Mouse (Mus musculus): Measurements from ENCODE around the gene Nom1. TPM values are rescaled to one million over a fixed set of nuclear protein-coding genes. Genes with fewer than 3 reads are reported as not detected.
"Not testable (repeated sequence)": the region's sequence is repeated elsewhere in the genome, so short reads cannot be mapped to it uniquely, and the experiment has no call there.

The Nom1 gene
- polyA plus RNA-seq, 2 experiments: 10.4 to 13.9 TPM

DNA sequence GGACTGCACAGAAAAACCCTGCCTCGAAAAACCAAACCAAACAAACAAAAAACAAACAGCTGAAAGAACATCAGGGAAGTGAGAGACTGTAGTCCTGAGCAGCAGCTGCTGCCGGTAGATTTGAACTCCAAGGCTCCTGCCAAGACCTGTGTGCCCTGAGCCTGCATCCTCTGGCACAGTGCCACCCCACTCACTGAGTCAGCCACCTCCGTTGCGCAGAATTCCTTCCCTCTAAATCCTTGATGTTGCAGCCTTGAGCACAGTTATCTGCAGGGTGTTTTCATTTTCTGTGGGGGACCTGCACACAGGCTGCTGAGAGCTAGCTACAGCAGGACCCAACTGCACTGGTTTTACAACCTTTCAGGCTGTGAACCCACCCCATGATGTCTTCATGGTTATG lies 36.0 kb upstream of the Nom1 start:
- Histone ChIP-seq H3K9me3 (ENCODE audit: control insufficient read depth, low read length) (no peaks in the 10 kb centered on the region), H3K4me2 (ENCODE audit: low read depth) (no peak overlapping the region), H3K4me3 (ENCODE audit: insufficient read depth in 1 of 2, low read depth in 2 of 2, low read length in 2 of 2) (no peak overlapping the region), H3K27ac (no peak overlapping the region), H3K9ac (replicated peaks) (no peak overlapping the region), H3K27me3 (ENCODE audit: control insufficient read depth, insufficient read depth, low read length) (no peaks in the 10 kb centered on the region), H3K36me3 (replicated peaks; ENCODE audit: control insufficient read depth, insufficient read depth, low read depth) (no peaks in the 10 kb centered on the region), H3K4me1 (replicated peaks; ENCODE audit: control insufficient read depth in 2 of 2, insufficient read depth in 2 of 2, low read length in 1 of 2) (no peaks in the 10 kb centered on the region)
- DNase-seq (ENCODE audit: low read depth in 3 of 3, low spot score in 3 of 3) (no peak), ATAC-seq (ENCODE audit: insufficient read depth) (no peak)
- 55% methylated on average over 4 of the region's 4 CpGs for WGBS (ENCODE audit: insufficient replicate concordance)
- TF ChIP-seq CTCF (IDR thresholded peaks at IDR 0.05; ENCODE audit: low read depth): no peak
- TF ChIP-seq EP300 (IDR thresholded peaks at IDR 0.05; ENCODE audit: low read depth): no peak

DNA sequence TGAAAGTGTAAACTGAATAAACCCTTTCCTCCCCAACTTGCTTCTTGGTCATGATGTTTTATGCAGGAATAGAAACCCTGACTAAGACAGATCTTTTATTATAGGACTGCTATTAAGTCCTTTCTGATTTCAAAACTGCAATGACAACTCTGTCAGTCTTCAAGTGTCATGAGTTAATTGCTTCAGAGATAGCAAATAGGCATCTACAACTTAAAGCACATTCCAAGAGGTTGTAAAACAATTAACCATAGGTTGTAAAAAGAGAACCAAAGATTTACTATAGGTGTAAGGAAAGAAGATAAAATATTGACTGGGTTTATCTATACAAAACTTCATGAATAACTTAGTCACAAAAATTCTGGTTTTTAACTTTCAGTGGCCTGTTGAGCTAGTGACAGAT lies 23.6 kb upstream of the Nom1 start:
- DNase-seq (ENCODE audit: low read depth in 3 of 3, low spot score in 3 of 3) (no peak), ATAC-seq (ENCODE audit: insufficient read depth) (no peak)
- no peaks in the 10 kb centered on the region for H3K9me3 ChIP-seq (ENCODE audit: control insufficient read depth, low read length)
- H3K4me3 ChIP-seq (ENCODE audit: insufficient read depth in 1 of 2, low read depth in 2 of 2, low read length in 2 of 2): no peak overlapping the region
- TF ChIP-seq CTCF (IDR thresholded peaks at IDR 0.05; ENCODE audit: low read depth) (no peak), EP300 (IDR thresholded peaks at IDR 0.05; ENCODE audit: low read depth) (no peak)
- H3K9ac ChIP-seq (replicated peaks): no peak overlapping the region
- H3K36me3 ChIP-seq (replicated peaks; ENCODE audit: control insufficient read depth, insufficient read depth, low read depth): no peaks in the 10 kb centered on the region
- H3K4me1 ChIP-seq (replicated peaks; ENCODE audit: control insufficient read depth in 2 of 2, insufficient read depth in 2 of 2, low read length in 1 of 2): no peaks in the 10 kb centered on the region
- no peak overlapping the region for H3K4me2 ChIP-seq (ENCODE audit: low read depth)
- H3K27me3 ChIP-seq (ENCODE audit: control insufficient read depth, insufficient read depth, low read length): no peaks in the 10 kb centered on the region
- H3K27ac ChIP-seq: no peak overlapping the region

DNA sequence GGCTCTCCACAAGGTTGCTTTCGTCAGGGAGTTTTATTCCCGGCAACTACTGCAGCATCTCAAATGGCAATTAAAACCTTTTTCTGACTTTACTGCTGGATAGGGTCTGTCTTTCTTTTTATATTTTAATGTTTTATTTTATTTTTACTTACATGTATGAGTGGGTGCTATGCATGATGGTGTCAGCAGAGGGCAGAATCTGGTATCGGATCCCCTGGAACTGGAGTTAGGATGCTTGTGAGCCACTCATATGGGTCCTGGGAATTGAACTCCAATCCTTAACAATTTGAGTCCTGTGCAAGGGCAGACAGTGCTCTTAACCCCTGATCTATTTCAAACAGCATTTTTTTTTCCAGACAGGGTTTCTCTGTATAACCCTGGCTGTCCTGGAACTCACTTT lies 21.4 kb upstream of the Nom1 start:
- no peak for TF ChIP-seq EP300 (IDR thresholded peaks at IDR 0.05; ENCODE audit: low read depth)
- 0 out of 2 replicates have a peak, but pooled peaks have one; percentile 7 for TF ChIP-seq CTCF (IDR thresholded peaks at IDR 0.05; ENCODE audit: low read depth)
- DNase-seq (ENCODE audit: low read depth in 3 of 3, low spot score in 3 of 3) (no peak), ATAC-seq (ENCODE audit: insufficient read depth) (no peak)
- 67% methylated on average over 3 of the region's 3 CpGs for WGBS (ENCODE audit: insufficient replicate concordance)
- Histone ChIP-seq H3K4me1 (replicated peaks; ENCODE audit: control insufficient read depth in 2 of 2, insufficient read depth in 2 of 2, low read length in 1 of 2) (no peaks in the 10 kb centered on the region), H3K4me2 (ENCODE audit: low read depth) (no peak overlapping the region), H3K9ac (replicated peaks) (no peak overlapping the region), H3K4me3 (ENCODE audit: insufficient read depth in 1 of 2, low read depth in 2 of 2, low read length in 2 of 2) (no peak overlapping the region), H3K36me3 (replicated peaks; ENCODE audit: control insufficient read depth, insufficient read depth, low read depth) (no peaks in the 10 kb centered on the region), H3K27ac (no peak overlapping the region), H3K27me3 (ENCODE audit: control insufficient read depth, insufficient read depth, low read length) (no peaks in the 10 kb centered on the region), H3K9me3 (ENCODE audit: control insufficient read depth, low read length) (no peaks in the 10 kb centered on the region)

GRCm38 (mm10) chr5:29423330-29423729 lies 11.1 kb upstream of the Nom1 start:
- ATAC-seq (ENCODE audit: insufficient read depth); H3K27me3 ChIP-seq (ENCODE audit: control insufficient read depth, insufficient read depth, low read length); H3K36me3 ChIP-seq (replicated peaks; ENCODE audit: control insufficient read depth, insufficient read depth, low read depth); H3K4me1 ChIP-seq (replicated peaks; ENCODE audit: control insufficient read depth in 2 of 2, insufficient read depth in 2 of 2, low read length in 1 of 2); H3K9ac ChIP-seq (replicated peaks); H3K4me3 ChIP-seq (ENCODE audit: insufficient read depth in 1 of 2, low read depth in 2 of 2, low read length in 2 of 2); H3K9me3 ChIP-seq (ENCODE audit: control insufficient read depth, low read length); DNase-seq (ENCODE audit: low read depth in 3 of 3, low spot score in 3 of 3); H3K4me2 ChIP-seq (ENCODE audit: low read depth); H3K27ac ChIP-seq: not testable (repeated sequence)
- 37% methylated on average over 3 of the region's 3 CpGs for WGBS (ENCODE audit: insufficient replicate concordance)

DNA sequence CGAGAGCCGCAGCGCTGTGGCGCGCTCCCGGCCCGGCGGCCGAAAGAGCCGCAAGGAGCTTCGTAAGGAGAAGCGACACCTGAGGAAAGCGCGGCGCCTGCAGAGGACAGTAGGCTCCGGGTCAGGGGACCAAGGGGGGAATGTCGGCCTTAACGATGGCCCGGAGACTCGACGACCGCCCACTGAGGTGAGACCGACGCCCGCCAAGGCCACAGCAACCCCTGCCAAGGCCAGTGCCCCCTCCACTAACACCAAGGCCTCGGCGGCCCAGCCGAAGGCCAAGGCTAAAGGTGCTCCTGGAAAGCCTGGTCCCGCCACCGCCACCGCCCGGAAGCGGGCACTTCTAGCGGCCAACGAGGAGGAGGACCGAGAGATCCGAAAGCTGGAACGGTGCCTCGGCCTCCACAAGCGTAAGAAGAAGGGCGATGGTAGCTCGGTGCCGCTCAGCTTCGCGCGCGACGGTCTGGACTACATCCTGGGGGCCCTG lies 451 bp downstream of the Nom1 start:
- peak overlapping the region; percentile 81 for H3K9ac ChIP-seq (replicated peaks)
- H3K27me3 ChIP-seq (ENCODE audit: control insufficient read depth, insufficient read depth, low read length): no peaks in the 10 kb centered on the region
- DNase-seq (ENCODE audit: low read depth in 3 of 3, low spot score in 3 of 3) (peak in 1 of 3 experiments; percentile 17), ATAC-seq (ENCODE audit: insufficient read depth) (peak; percentile 68)
- WGBS (ENCODE audit: insufficient replicate concordance): under 1% methylated on average over 45 of the region's 48 CpGs
- H3K4me3 ChIP-seq (ENCODE audit: insufficient read depth in 1 of 2, low read depth in 2 of 2, low read length in 2 of 2): peak overlapping the region; percentile 81 to 90
- peaks cover 9 to 19% of the 10 kb centered on the region in 2 experiments for H3K4me1 ChIP-seq (replicated peaks; ENCODE audit: control insufficient read depth in 2 of 2, insufficient read depth in 2 of 2, low read length in 1 of 2)
- peak overlapping the region; percentile 78 for H3K4me2 ChIP-seq (ENCODE audit: low read depth)
- H3K9me3 ChIP-seq (ENCODE audit: control insufficient read depth, low read length): no peaks in the 10 kb centered on the region
- peaks cover 14% of the 10 kb centered on the region for H3K36me3 ChIP-seq (replicated peaks; ENCODE audit: control insufficient read depth, insufficient read depth, low read depth)
- TF ChIP-seq EP300 (IDR thresholded peaks at IDR 0.05; ENCODE audit: low read depth): no peak
- TF ChIP-seq CTCF (IDR thresholded peaks at IDR 0.05; ENCODE audit: low read depth): peak; percentile 17; the same call in 1 of the 2 replicates
- H3K27ac ChIP-seq: no peak overlapping the region
